Mouse (Mus musculus) forebrain, embryonic 11.5 days (tissue): Measurements from ENCODE around the gene Slc35f6. TPM values are rescaled to one million over a fixed set of nuclear protein-coding genes. Genes with fewer than 3 reads are reported as not detected.
"Not testable (repeated sequence)": the region's sequence is repeated elsewhere in the genome, so short reads cannot be mapped to it uniquely, and the experiment has no call there.

Source experiments
- ATAC-seq: fragments of 200-750 bp; cut with Nextera tagmentation; replicated peaks from 2 replicates; pipeline ENCODE4 v1.8.0; 2017; ENCODE audit warnings: moderate TSS enrichment; ENCODE audit not compliant: low FRiP score
- DNase-seq: peaks from one replicate; pipeline ENCODE4 v3.0.0-alpha.2; 2017; ENCODE audit warnings: low spot score
- H3K27ac ChIP-seq: fragments of 300-500 bp; sonication (generic); 2 replicates; pipeline ENCODE4 v1.5.1; 2014; ENCODE audit warnings: low read depth, low read length
- H3K27me3 ChIP-seq: fragments of 300-500 bp; sonication (generic); 2 replicates; pipeline ENCODE4 v1.6.1; 2014; ENCODE audit warnings: mild to moderate bottlenecking, low read length, mixed read lengths; ENCODE audit not compliant: control insufficient read depth, insufficient read depth
- H3K36me3 ChIP-seq: fragments of 300-500 bp; sonication (generic); 2 replicates; pipeline ENCODE4 v1.6.1; 2014; ENCODE audit warnings: mild to moderate bottlenecking, low read length, moderate library complexity, mixed read lengths; ENCODE audit not compliant: control insufficient read depth, insufficient read depth
- H3K4me1 ChIP-seq: fragments of 300-500 bp; sonication (generic); replicated peaks from 2 replicates; pipeline ENCODE4 v1.6.1; 2014; ENCODE audit warnings: low read length, mixed read lengths; ENCODE audit not compliant: control insufficient read depth, insufficient read depth
- H3K4me2 ChIP-seq: fragments of 300-500 bp; sonication (generic); 2 replicates; pipeline ENCODE4 v1.6.1; 2014; ENCODE audit warnings: low read depth, mild to moderate bottlenecking, low read length, moderate library complexity, mixed read lengths; ENCODE audit not compliant: severe bottlenecking
- H3K4me3 ChIP-seq: fragments of 300-500 bp; sonication (generic); 2 replicates; pipeline ENCODE4 v1.5.1; 2014; ENCODE audit warnings: low read depth, low read length
- H3K9ac ChIP-seq: fragments of 300-500 bp; sonication (generic); 2 replicates; pipeline ENCODE4 v1.6.1; 2014; ENCODE audit warnings: low read length
- H3K9me3 ChIP-seq: fragments of 300-500 bp; sonication (generic); 2 replicates; pipeline ENCODE4 v1.6.1; 2016; ENCODE audit warnings: low read length, mixed read lengths; ENCODE audit not compliant: control insufficient read depth
- WGBS: fragments of 180-500 bp; shearing (Covaris S2); extraction: QIAGEN DNeasy Blood & Tissue Kit; methylation state at CpG from one replicate; pipeline ENCODE4 v1.1.7; 2014; 5-methylcytosine and 5-hydroxymethylcytosine counted together
- polyA plus RNA-seq: library from polyadenylated mRNA; unstranded; fragments of >200 nt; fragmentation: Nextera tagmentation; extraction: Ambion mirVana; gene quantifications from 2 replicates; pipeline ENCODE4 v1.2.1, GENCODE M21; 2014

The Slc35f6 gene
- polyA plus RNA-seq, 1 experiment from 2014 or later = 24.1 TPM

DNA sequence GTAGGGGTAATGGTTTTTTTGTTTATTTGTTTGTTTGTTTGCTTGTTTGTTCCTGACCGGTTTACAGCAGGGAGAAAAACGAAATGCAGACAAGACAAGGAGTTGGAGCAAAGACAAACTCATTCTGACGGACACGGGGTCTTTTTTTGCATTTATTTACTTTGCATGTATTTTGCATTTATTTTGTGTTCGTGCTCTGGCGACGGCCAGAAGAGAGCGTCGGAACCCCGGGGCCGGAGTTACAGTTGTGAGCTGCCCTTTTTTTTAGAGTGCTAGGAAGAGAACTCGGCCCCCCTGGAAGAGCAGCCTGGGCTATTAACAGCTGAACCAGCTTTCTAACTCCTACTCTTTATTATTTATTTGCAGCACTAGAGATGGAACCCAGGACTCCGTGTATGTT is 19.5 kb downstream of the Slc35f6 start:
- Histone ChIP-seq H3K4me1 (peaks cover 10% of the 10 kb centered on the region; the same call in 1 of the 2 replicates), H3K4me3 (peak overlapping the region; percentile 83), H3K27ac (peak overlapping the region; percentile 73), H3K4me2 (peak overlapping the region; percentile 56), H3K27me3 (no peaks in the 10 kb centered on the region), H3K36me3 (peaks cover 3% of the 10 kb centered on the region; the same call in 1 of the 2 replicates), H3K9ac (peak overlapping the region; percentile 92), H3K9me3 (no peaks in the 10 kb centered on the region)
- no peak for ATAC-seq
- WGBS = 0% methylated on average over 13 of the region's 13 CpGs
- DNase-seq = no peak

DNA sequence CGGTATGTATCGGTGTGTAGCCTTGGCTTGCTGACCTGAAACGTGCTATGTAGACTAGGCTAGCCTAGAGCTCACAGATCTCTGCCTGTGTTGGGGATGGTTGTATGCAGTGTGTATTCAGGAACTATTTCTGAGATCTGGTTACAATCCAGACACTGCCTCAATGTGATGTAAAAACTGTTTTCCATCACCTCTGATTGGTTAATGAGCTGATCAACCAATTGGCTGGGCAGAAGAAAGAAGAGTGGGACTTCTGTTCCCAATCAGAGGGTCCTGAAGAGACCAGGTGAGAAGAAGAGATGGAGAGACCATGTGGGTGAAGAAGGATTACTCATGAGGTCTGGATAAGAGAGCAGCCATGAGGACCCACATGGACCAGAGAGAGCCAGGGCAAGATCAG is 20.0 kb downstream of the Slc35f6 start:
- no peak for DNase-seq
- no peaks in the 10 kb centered on the region for H3K27me3 ChIP-seq
- H3K4me1 ChIP-seq = peaks cover 10% of the 10 kb centered on the region; the same call in 1 of the 2 replicates
- no peaks in the 10 kb centered on the region for H3K9me3 ChIP-seq
- 11% methylated on average over 3 of the region's 3 CpGs for WGBS
- peaks cover 3% of the 10 kb centered on the region; the same call in 1 of the 2 replicates for H3K36me3 ChIP-seq
- peak overlapping the region; percentile 83 for H3K4me3 ChIP-seq
- H3K27ac ChIP-seq = no peak overlapping the region
- H3K4me2 ChIP-seq = peak overlapping the region; percentile 56
- ATAC-seq = 0 out of 2 replicates have a peak, but pooled peaks have one; percentile 19
- H3K9ac ChIP-seq = peak overlapping the region; percentile 92

DNA sequence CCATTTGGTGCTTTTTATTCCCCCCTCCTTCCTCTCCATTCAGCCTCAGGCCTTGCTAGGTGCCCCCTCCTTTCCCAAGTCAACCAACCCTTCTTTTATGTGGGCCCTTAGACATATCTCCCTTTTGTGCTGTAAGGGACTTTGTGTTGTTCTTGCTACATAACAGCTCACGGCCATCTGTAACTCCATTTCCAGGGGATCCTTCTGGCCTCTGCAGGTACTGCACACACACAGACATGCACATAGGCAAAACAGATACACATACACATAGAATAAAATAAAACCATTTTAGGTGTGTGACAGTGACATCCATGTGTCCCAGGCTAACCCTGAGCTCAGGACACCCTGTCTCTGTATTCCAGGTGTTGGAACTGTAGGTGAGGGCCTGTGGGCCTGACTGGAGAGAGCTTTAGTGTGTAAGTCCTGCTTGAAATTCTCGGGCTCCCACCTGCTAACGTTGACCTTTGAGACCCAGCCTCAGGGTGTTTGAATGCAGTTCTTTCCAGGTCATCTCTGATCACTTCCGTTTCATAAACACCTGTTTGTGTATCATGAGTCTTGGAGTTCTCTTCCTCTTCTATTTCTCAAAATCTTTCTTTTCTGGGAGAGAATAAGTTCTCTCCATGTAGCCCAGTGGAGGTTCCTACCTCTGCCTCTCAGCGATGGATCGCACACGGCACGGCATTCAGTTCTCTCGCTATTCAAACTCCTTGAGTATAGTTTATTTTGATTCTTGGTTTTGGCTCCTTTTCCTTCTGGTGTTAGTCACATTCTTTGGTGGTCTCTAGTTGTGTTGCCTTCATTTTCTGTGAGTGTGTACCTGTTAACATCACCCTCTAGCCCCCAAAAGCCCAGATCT is 21.1 kb downstream of the Slc35f6 start:
- no peak for ATAC-seq
- no peak for DNase-seq
- Histone ChIP-seq H3K9ac (no peak overlapping the region), H3K27ac (no peak overlapping the region), H3K27me3 (no peaks in the 10 kb centered on the region), H3K4me3 (no peak overlapping the region; the same call in 1 of the 2 replicates), H3K4me1 (peaks cover 10% of the 10 kb centered on the region; the same call in 1 of the 2 replicates), H3K9me3 (no peaks in the 10 kb centered on the region), H3K4me2 (peak overlapping the region; percentile 56; the same call in 1 of the 2 replicates), H3K36me3 (peaks cover 3% of the 10 kb centered on the region; the same call in 1 of the 2 replicates)
- WGBS = 94% methylated on average over 9 of the region's 9 CpGs

DNA sequence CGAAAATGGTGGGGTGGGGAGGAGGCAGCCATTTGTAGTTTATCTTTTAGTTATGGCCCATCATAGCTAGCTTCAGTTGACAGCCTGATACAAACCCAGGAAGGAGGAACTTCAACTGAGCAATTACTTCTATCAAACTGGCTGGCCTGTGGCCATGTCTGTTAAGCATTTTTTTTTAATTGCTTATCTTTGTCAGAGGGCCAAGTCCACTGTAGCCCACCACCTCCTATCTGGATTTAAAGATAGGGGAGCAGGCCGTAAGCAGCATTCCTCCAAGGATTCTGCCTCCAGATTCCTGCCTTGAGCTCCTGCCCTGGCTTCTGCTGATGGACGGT is 21.7 kb downstream of the Slc35f6 start:
- Histone ChIP-seq H3K4me1 (peaks cover 10% of the 10 kb centered on the region; the same call in 1 of the 2 replicates), H3K9ac (no peak overlapping the region), H3K27me3 (no peaks in the 10 kb centered on the region), H3K27ac (no peak overlapping the region), H3K4me3 (no peak overlapping the region), H3K4me2 (no peak overlapping the region), H3K36me3 (peaks cover 6% of the 10 kb centered on the region; the same call in 1 of the 2 replicates), H3K9me3 (no peaks in the 10 kb centered on the region)
- ATAC-seq = no peak
- WGBS = 91% methylated on average over 3 of the region's 3 CpGs
- DNase-seq = no peak

- no peak for ATAC-seq
- Histone ChIP-seq H3K4me3 (no peak overlapping the region), H3K9me3 (no peaks in the 10 kb centered on the region), H3K4me2 (no peak overlapping the region), H3K27ac (no peak overlapping the region), H3K4me1 (peaks cover 10% of the 10 kb centered on the region; the same call in 1 of the 2 replicates), H3K27me3 (no peaks in the 10 kb centered on the region), H3K36me3 (peaks cover 8% of the 10 kb centered on the region; the same call in 1 of the 2 replicates), H3K9ac (no peak overlapping the region)
- WGBS = 97% methylated on average over 7 of the region's 7 CpGs
- no peak for DNase-seq
These were observed 22.4 kb downstream of the Slc35f6 start for GRCm38 (mm10) chr5:30670091-30670490.

DNA sequence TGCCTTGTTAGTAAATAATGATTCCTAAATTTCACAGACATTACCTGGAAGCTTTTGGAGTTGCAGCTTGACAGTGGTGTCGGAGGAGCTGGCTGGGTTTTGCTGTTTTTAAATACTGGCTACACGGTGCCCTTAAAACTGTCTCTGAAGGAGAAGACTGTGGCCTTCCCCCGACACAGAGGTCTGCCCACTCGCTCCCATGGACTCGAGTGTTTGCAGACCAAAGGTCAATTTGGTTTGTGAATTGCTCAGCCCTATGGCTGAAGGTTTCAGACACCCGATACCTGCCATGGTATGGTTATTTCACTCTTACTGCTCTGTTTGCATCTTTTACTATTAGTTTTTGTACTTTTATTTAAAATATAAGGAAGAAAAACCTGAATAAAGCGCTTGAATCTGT is 26.3 kb downstream of the Slc35f6 start:
- no peak for DNase-seq
- ATAC-seq = no peak
- H3K36me3 ChIP-seq = peaks cover 12% of the 10 kb centered on the region; the same call in 1 of the 2 replicates
- no peaks in the 10 kb centered on the region for H3K27me3 ChIP-seq
- H3K9ac ChIP-seq = no peak overlapping the region
- no peaks in the 10 kb centered on the region for H3K4me1 ChIP-seq
- WGBS = 86% methylated on average over 7 of the region's 7 CpGs
- H3K9me3 ChIP-seq = no peaks in the 10 kb centered on the region
- H3K4me2 ChIP-seq = no peak overlapping the region
- no peak overlapping the region for H3K4me3 ChIP-seq
- no peak overlapping the region for H3K27ac ChIP-seq

DNA sequence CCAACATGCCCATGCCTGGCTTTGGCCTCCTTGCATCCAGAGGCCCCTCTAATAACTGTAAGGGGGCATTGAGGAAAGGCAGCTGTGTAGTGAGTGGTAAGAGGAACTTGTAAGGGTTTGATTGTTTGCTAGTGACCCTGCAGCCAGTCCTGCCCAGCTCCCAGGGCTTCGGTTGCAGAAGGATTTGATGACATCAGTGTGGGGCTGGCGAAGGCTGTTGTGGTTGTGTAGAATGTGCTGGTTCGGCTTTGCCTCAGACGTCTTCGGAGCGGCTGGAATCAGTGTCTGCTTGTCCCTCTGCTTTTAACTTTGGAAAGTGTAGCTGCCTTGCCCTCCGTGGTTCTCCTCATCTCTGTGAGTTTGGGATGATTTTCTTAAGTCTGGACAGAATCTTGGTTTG is 29.1 kb downstream of the Slc35f6 start:
- H3K4me1 ChIP-seq = no peaks in the 10 kb centered on the region
- 88% methylated on average over 7 of the region's 7 CpGs for WGBS
- no peaks in the 10 kb centered on the region for H3K27me3 ChIP-seq
- DNase-seq (no peak), ATAC-seq (no peak)
- no peak overlapping the region for H3K4me3 ChIP-seq
- H3K27ac ChIP-seq = no peak overlapping the region
- no peak overlapping the region for H3K9ac ChIP-seq
- no peak overlapping the region for H3K4me2 ChIP-seq
- peaks cover 12% of the 10 kb centered on the region; the same call in 1 of the 2 replicates for H3K36me3 ChIP-seq
- no peaks in the 10 kb centered on the region for H3K9me3 ChIP-seq

DNA sequence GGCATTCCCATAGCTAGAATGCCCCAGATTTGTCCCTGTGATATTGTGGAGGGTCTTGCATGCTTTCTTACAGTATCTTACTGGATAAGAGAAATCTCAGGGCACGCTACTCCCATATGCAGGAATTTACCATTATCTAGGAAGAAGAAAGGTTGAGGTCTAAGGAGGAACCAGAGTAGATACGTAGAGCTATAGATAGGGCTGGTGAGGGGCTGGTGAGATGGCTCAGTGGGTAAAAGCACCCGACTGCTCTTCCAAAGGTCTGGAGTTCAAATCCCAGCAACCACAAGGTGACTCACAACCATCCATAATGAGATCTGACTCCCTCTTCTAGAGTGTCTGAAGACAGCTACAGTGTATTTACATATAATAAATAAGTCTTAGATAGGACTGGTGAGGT is 30.3 kb downstream of the Slc35f6 start:
- not testable (repeated sequence) for H3K4me1 ChIP-seq, H3K36me3 ChIP-seq, H3K4me2 ChIP-seq, H3K9me3 ChIP-seq, H3K27me3 ChIP-seq, ATAC-seq, H3K27ac ChIP-seq, DNase-seq, H3K9ac ChIP-seq, H3K4me3 ChIP-seq
- 96% methylated on average over 3 of the region's 3 CpGs for WGBS
